Mouse (Mus musculus): ENCODE results near the gene Vmn2r82. TPM values are rescaled to one million over a fixed set of nuclear protein-coding genes. Genes with fewer than 3 reads are reported as not detected.
"Not testable (repeated sequence)": the region's sequence is repeated elsewhere in the genome, so short reads cannot be mapped to it uniquely, and the experiment has no call there.

Gene Vmn2r82
- total RNA-seq (2021), result not detected in 2 replicates
- long read RNA-seq, result 0 reads

DNA sequence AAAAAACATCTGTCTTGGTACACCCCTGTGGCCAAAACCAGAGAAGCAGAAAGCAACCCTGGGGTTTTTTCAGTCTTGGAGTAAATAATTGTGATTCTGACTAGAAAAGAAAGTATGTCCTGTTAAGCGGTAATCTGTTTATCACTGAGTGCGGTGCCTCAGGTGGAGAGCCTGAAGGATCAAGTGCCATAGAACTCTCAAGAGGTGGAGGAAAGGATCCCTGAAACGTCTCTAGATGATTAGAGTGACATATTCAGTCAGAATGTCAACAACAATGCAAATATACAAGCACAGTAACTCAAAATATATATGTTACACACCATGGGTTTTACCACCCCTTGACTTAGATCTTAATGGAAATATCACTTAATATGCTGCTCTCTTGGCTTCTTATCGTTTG is at the start of gene Vmn2r82:
Vmn2r82 (plus strand) TSS at position 301 of the 400 bp plus-strand sequence.
- not testable (repeated sequence) for DNase-seq

DNA sequence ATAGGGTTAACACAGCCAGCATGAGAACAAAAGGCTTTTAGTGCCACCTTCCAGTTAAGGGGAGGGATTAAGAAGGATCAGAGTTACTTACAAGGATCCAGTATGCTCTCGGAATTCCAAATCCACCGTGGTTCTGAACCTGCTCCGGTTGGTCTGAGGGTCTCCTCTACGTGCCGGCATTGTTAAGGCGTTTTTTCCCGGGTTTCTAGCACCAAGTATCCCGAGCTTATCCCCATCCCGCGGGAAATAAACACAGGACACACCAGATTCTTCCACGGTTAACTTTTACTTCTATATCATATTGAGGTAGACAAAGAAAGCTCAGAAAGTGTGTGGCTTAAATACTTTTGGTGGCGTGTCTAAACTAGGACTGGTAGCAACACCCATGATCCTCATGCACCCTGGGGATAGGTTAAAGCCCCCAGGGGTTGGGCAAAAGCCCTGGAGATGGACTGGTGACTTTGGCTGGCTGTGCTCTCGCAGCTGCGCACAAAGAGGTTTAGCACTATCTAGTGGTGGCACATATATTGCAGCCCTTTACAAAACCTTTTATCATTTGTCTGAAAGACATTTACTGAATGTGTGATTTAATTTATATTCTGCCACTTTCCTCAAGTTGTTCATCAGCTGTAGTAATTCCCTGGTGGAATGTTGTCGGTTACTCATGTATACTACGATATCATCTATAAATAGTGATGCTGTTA is 34.1 kb upstream of the Vmn2r82 start:
- DNase-seq, result not testable (repeated sequence)

DNA sequence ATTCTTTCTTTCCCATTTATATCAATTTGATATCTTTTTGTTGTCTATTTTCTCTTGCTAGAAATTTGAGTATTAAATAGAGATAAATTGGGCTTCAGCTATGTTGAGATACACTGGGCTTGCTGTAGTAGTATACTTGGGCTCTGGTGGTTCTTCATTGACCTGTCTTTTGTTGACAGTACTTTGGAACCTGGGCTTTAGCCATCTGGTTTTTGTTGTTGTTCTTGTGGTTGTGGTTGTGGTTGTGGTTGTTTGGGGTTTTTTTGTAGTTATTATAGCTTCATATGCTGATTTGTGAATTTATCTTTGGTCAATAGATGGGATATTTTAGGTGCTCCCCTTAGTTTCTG is 33.6 kb upstream of the Vmn2r82 start:
- DNase-seq, result no peak

DNA sequence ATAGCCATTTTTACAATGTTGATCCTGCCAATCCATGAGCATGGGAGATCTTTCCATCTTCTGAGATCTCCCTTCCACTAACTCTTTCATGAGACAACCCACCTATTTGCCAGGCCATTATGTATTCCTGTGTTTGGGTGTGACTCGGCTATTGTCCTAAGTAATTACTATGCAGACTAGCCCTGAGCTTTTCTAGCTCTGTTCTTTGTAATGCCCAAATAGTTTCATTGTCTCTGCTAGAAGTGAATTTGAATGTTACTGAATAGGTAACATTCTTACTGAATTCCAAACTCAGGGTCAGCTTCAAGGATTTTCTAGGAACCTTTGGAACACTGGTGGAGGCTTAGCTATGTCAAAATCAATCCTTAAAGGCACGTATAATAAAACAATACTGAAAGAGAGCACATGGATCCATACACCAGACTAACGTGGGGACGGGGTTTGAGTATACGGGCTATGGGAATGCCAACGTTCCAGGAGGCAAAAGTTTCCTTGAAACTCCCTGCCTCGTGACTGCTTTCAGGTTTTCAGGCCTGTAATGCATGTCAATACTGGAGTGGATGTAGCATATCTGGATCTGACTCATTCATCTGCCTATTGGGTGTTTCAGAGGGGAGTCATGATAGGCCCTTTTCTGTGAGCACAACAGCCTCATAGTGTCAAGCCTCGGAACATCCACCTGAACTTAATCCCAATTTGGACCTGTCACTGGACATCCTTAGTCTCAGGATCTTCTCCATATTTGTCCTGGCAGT is 43.8 kb downstream of the Vmn2r82 start:
- not testable (repeated sequence) for DNase-seq

DNA sequence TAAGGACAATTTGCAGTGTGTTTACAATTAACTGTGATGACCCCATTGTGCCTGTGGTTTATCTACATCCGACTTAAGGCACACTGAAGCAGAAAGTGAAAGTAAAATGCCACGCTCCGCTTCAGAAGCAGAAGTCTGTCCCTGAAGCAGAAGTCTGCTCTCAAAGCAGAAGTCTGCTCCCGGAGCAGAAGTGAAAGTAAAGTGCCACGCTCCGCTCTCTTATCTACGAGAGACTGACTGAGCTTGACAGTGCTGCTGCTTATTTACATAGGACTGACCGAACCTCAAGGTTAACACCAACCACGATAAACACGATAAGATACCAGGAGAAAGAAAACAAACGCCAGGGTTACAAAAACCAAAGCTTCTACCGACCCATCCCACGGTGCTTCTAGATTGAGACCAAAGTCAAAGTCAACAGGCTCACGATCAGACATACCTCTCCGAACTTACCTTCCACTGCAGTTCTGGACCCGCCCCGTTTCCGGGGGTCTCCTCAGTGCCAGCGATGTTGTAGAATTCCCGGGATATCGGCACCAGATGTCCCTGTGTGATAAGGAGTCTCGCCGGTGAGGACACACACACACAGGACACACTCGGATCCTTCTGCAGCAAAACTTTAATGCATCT is 60.9 kb downstream of the Vmn2r82 start:
- no peak for DNase-seq

DNA sequence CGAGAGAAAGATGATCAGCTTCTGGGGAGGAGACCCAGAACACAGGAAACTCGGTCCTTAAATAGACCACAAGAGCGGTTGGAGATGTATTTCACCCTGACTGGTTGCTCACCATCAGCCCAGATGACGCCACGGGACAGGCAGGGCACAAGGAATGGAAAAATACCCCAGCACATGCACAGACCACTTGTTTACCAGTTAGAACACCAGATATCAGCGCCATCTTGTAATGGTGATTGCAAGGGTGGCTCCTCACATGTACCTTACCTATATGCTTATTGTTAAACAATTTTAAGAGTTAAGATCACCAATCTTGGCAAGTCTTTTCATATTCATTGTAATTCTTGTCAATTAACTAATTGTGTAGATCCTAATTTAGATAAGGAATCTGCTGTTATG is 61.5 kb downstream of the Vmn2r82 start:
- DNase-seq, result not testable (repeated sequence)

DNA sequence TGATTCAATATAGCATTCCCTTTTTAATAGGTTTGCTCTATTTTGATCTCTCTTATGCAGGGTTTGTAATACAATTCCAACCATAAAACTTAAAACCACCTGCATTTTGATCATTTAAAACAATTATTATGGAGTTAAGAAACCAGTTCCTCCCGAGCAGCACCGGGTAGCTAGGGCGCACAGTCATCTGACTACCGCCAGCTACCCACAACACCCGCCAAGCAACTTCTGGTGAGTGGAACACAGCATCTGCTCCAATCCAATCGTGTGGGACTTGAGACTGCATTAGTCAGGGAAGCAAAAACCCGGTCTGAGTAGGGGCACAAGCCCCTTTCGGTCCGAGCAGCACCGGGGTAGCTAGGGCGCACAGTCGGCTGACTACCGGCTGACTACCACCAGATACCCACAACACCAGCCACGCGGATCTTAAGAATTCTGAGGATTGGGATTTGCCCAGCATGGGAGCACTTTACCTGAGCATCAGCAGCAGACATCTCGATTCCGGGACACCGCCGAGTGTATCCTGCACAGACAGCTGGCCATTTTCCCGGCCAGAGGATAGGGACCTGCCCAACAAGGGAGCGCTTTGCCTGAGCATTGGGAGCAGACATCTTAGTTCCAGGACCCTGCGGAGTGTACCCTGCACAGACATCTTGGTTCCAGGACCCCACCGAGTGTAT is 79.0 kb downstream of the Vmn2r82 start:
- DNase-seq, result not testable (repeated sequence)

Other genes starting within 250 kb of the Vmn2r82 start
- not detected in 2 replicates for gene Vmn2r80, start 207.8 kb upstream of the Vmn2r82 start, total RNA-seq (2021)
- not detected in 2 replicates for gene Vmn2r81, start 108.8 kb upstream of the Vmn2r82 start, total RNA-seq (2021)
- gene Vmn2r83, start 112.2 kb downstream of the Vmn2r82 start, total RNA-seq (2021), result not detected in 2 replicates
- 28.3 and 32.1 TPM in 2 replicates for gene Plpp2, start 177.3 kb downstream of the Vmn2r82 start, total RNA-seq (2021)
- 33.6 and 46.1 TPM in 2 replicates for gene Mier2, start 198.7 kb downstream of the Vmn2r82 start, total RNA-seq (2021)
- not detected in 2 replicates for gene Theg, start 230.8 kb downstream of the Vmn2r82 start, total RNA-seq (2021)